Mouse (Mus musculus) cortical plate, adult 2 months (tissue): ENCODE results near the gene Olfr1487.

Experiments
- CTCF ChIP-seq: fragments of 200-500 bp; IDR thresholded peaks from 2 replicates; pipeline ENCODE4 v1.5.1; 2011; ENCODE audit warnings: mild to moderate bottlenecking, control low read depth, low read length; ENCODE audit not compliant: insufficient read depth; ENCODE audit errors: extremely low read depth
- POLR2A ChIP-seq: fragments of 200-500 bp; IDR thresholded peaks from 2 replicates; pipeline ENCODE4 v1.6.1; 2011; ENCODE audit warnings: mild to moderate bottlenecking, low read length, control low read depth; ENCODE audit not compliant: insufficient read depth; ENCODE audit errors: extremely low read depth

DNA sequence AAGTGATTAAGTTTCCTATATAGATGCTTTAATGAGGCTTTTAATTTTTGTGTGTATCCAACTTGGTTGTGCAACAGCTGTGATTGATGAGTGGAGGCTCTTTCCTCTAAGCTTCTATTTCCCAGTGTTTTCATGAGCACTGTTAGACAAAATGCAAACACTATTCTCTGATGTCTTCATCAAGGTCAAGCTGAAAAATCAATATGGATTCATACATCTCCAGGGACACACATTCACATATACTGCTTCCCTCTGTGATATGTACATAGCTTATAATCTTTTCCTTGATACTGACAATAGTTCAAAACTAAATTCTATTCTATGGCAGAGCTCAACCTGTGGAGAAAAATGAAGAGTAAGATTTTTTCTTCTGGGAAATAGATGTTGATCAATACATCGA, 14.1 kb downstream of the Olfr1487 start, which contains the start of gene Olfr1489:
- TF ChIP-seq CTCF (no peak), POLR2A (no peak)
